Mouse (Mus musculus) MEL (cell line): ENCODE measurements around the gene Slc39a9. TPM values are rescaled to one million over a fixed set of nuclear protein-coding genes. Genes with fewer than 3 reads are reported as not detected.

Experiments
- DNase-seq: peaks from one replicate; pipeline ENCODE4 v3.0.0; 2011; ENCODE audit warnings: low read depth, low spot score
- H3K27ac ChIP-seq: 2 replicates; pipeline ENCODE4 v1.5.1; 2012; ENCODE audit warnings: low read depth, mild to moderate bottlenecking, control low read depth, low read length, moderate library complexity; ENCODE audit not compliant: control insufficient read depth
- H3K27me3 ChIP-seq, 2 experiments: fragments of 150-350 bp in 1 of 2; sonication (generic) in 1 of 2; 2 replicates each; pipeline ENCODE4 v1.6.1; 2012; ENCODE audit warnings: low read length in 2 of 2, mild to moderate bottlenecking in 2 of 2, improper control_type of control experiment in 1 of 2, moderate library complexity in 1 of 2; ENCODE audit not compliant: insufficient read depth in 2 of 2, control insufficient read depth in 1 of 2
- H3K36me3 ChIP-seq, 2 experiments: 2 replicates each; pipeline ENCODE4 v1.6.1; 2012 to 2014; ENCODE audit warnings: low read length in 2 of 2, improper control_type of control experiment in 1 of 2, inconsistent platforms in 1 of 2, mild to moderate bottlenecking in 1 of 2; ENCODE audit not compliant: insufficient read depth in 2 of 2, control insufficient read depth in 1 of 2
- H3K4me1 ChIP-seq, 2 experiments: fragments of 150-350 bp in 1 of 2; sonication (generic) in 1 of 2; 2 replicates each; pipeline ENCODE4 v1.6.1; 2012; ENCODE audit warnings: low read length in 2 of 2, improper control_type of control experiment in 1 of 2, mild to moderate bottlenecking in 1 of 2; ENCODE audit not compliant: insufficient read depth in 2 of 2, control insufficient read depth in 1 of 2
- H3K4me3 ChIP-seq, 2 experiments: fragments of 150-350 bp in 1 of 2; sonication (generic) in 1 of 2; 2 replicates each; pipeline ENCODE4 v1.5.1; 2012; ENCODE audit warnings: low read depth in 2 of 2, low read length in 2 of 2, mild to moderate bottlenecking in 2 of 2, moderate library complexity in 2 of 2, control low read depth in 1 of 2, improper control_type of control experiment in 1 of 2; ENCODE audit not compliant: control insufficient read depth in 1 of 2, insufficient read depth in 1 of 2
- H3K79me2 ChIP-seq: 2 replicates; pipeline ENCODE4 v1.6.1; 2012; ENCODE audit warnings: mild to moderate bottlenecking, low read length, moderate library complexity; ENCODE audit not compliant: control insufficient read depth, poor library complexity, insufficient read depth
- H3K9ac ChIP-seq: 2 replicates; pipeline ENCODE4 v1.6.1; 2012; ENCODE audit warnings: low read depth, mild to moderate bottlenecking, control low read depth, low read length, moderate library complexity; ENCODE audit not compliant: control insufficient read depth, poor library complexity, severe bottlenecking
- H3K9me3 ChIP-seq: fragments of 150-350 bp; sonication (generic); replicated peaks from 2 replicates; pipeline ENCODE4 v1.6.1; 2012; ENCODE audit warnings: mild to moderate bottlenecking, low read length, improper control_type of control experiment, moderate library complexity; ENCODE audit not compliant: insufficient read depth
- CTCF ChIP-seq, 3 experiments: IDR thresholded peaks in 2 of 3; conservative IDR thresholded peaks in 1 of 3; 2 replicates each; pipeline ENCODE4 v1.5.1; 2011 to 2012; ENCODE audit warnings: low read length in 3 of 3, low read depth in 2 of 3, mild to moderate bottlenecking in 2 of 3, improper control_type of control experiment in 1 of 3, inconsistent platforms in 1 of 3, mixed read lengths in 1 of 3, moderate library complexity in 1 of 3; ENCODE audit not compliant: control insufficient read depth in 1 of 3, insufficient read depth in 1 of 3, poor library complexity in 1 of 3, severe bottlenecking in 1 of 3
- E2F4 ChIP-seq: IDR thresholded peaks from 2 replicates; pipeline ENCODE4 v1.6.1; 2011; ENCODE audit warnings: low read depth, low read length, improper control_type of control experiment, borderline replicate concordance
- EP300 ChIP-seq, 2 experiments: IDR thresholded peaks; 2 replicates each; pipeline ENCODE4 v1.6.1; 2011; ENCODE audit warnings: improper control_type of control experiment in 2 of 2, low read length in 2 of 2, low read depth in 1 of 2, mild to moderate bottlenecking in 1 of 2
- ETS1 ChIP-seq: IDR thresholded peaks from 2 replicates; pipeline ENCODE4 v1.6.1; 2012; ENCODE audit warnings: low read depth, mild to moderate bottlenecking, inconsistent platforms, low read length, improper control_type of control experiment, moderate library complexity
- GABPA ChIP-seq: IDR thresholded peaks from 2 replicates; pipeline ENCODE4 v1.6.1; 2012; ENCODE audit warnings: low read depth, mild to moderate bottlenecking, inconsistent platforms, low read length, improper control_type of control experiment, moderate library complexity
- JUND ChIP-seq: IDR thresholded peaks from 2 replicates; pipeline ENCODE4 v1.6.1; 2011; ENCODE audit warnings: low read depth, mild to moderate bottlenecking, improper control_type of control experiment, low read length
- MAX ChIP-seq: IDR thresholded peaks from 2 replicates; pipeline ENCODE4 v1.6.1; 2011; ENCODE audit warnings: low read length, improper control_type of control experiment
- MAZ ChIP-seq: IDR thresholded peaks from 2 replicates; pipeline ENCODE4 v1.6.1; 2012; ENCODE audit warnings: low read depth, mild to moderate bottlenecking, inconsistent platforms, low read length, improper control_type of control experiment
- MEF2A ChIP-seq: IDR thresholded peaks from 2 replicates; pipeline ENCODE4 v1.6.1; 2014; ENCODE audit warnings: low read depth, mild to moderate bottlenecking, inconsistent platforms, low read length, improper control_type of control experiment; ENCODE audit not compliant: poor library complexity, insufficient replicate concordance, severe bottlenecking; ENCODE audit errors: extremely low read depth
- MXI1 ChIP-seq: IDR thresholded peaks from 2 replicates; pipeline ENCODE4 v1.6.1; 2011; ENCODE audit warnings: mild to moderate bottlenecking, low read depth, low read length, improper control_type of control experiment
- MYB ChIP-seq: IDR thresholded peaks from 2 replicates; pipeline ENCODE4 v1.6.1; 2011; ENCODE audit warnings: mild to moderate bottlenecking, low read depth, low read length, improper control_type of control experiment
- POLR2A ChIP-seq, 2 experiments: IDR thresholded peaks; 2 replicates each; pipeline ENCODE4 v1.6.1; 2011 to 2012; ENCODE audit warnings: low read length in 2 of 2, mild to moderate bottlenecking in 2 of 2, control low read depth in 1 of 2, improper control_type of control experiment in 1 of 2, low read depth in 1 of 2, moderate library complexity in 1 of 2; ENCODE audit not compliant: control insufficient read depth in 1 of 2, insufficient read depth in 1 of 2, poor library complexity in 1 of 2
- POLR2AphosphoS2 ChIP-seq: IDR thresholded peaks from 2 replicates; pipeline ENCODE4 v1.6.1; 2011; ENCODE audit warnings: low read length, improper control_type of control experiment
- SIN3A ChIP-seq: IDR thresholded peaks from 2 replicates; pipeline ENCODE4 v1.6.1; 2012; ENCODE audit warnings: low read length, improper control_type of control experiment, inconsistent platforms
- SMC3 ChIP-seq: IDR thresholded peaks from 2 replicates; pipeline ENCODE4 v1.6.1; 2011; ENCODE audit warnings: low read depth, low read length, improper control_type of control experiment
- USF1 ChIP-seq: IDR thresholded peaks from 2 replicates; pipeline ENCODE4 v1.6.1; 2014; ENCODE audit warnings: low read depth, mild to moderate bottlenecking, inconsistent platforms, low read length, improper control_type of control experiment, moderate library complexity
- USF2 ChIP-seq, 2 experiments: IDR thresholded peaks; 2 replicates each; pipeline ENCODE4 v1.6.1; 2011 to 2012; ENCODE audit warnings: improper control_type of control experiment in 2 of 2, low read length in 2 of 2, borderline replicate concordance in 1 of 2, inconsistent platforms in 1 of 2, low read depth in 1 of 2, mild to moderate bottlenecking in 1 of 2; ENCODE audit not compliant: insufficient read depth in 1 of 2
- ZC3H11A ChIP-seq: IDR thresholded peaks from 2 replicates; pipeline ENCODE4 v1.6.1; 2012; ENCODE audit warnings: low read depth, mild to moderate bottlenecking, inconsistent platforms, low read length, improper control_type of control experiment
- ZMIZ1 ChIP-seq: IDR thresholded peaks from 2 replicates; pipeline ENCODE4 v1.6.1; 2012; ENCODE audit warnings: low read depth, mild to moderate bottlenecking, inconsistent platforms, low read length, improper control_type of control experiment, moderate library complexity
- polyA plus RNA-seq, 2 experiments: library from polyadenylated mRNA; stranded (reverse) in 1 of 2; unstranded in 1 of 2; fragments of >175 nt in 1 of 2; fragments of >200 nt in 1 of 2; gene quantifications; 2 replicates each; pipeline versions ENCODE4 v1.2.1 to v1.2.4; 2012; ENCODE audit warnings: low replicate concordance in 2 of 2, low read depth in 1 of 2; ENCODE audit not compliant: insufficient read length in 2 of 2, insufficient read depth in 1 of 2, missing spikeins in 1 of 2
- total RNA-seq: library from RNA; depleted of rRNA; stranded (reverse); fragments of 300-350 nt; gene quantifications from 2 replicates; pipeline ENCODE4 v1.2.3, GENCODE M21; 2012

The Slc39a9 gene
- total and polyA plus RNA-seq, 3 experiments = 13.1 to 34.4 TPM; not detected in 1

DNA sequence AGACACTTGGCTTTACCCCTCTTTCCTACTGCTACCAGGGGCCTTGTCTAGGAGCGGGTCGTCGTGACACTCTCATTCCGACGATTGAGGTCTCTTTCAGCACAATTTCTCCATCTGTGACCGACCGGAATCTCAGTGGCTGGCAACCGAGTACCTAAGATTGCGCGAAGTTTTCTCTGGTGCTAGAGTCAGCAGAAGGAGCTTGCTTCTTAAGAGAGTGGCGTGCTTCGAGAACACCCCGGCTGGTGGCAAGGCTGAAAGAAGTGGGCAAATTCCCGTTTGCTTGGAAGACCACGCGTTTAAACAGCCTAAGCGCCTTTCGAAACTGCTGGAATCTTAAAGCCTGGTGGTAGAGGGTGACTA, 804 bp downstream of the Slc39a9 start:
- H3K79me2 ChIP-seq = peaks cover 67% of the 10 kb centered on the region
- H3K27ac ChIP-seq = peak overlapping the region; percentile 31
- H3K9ac ChIP-seq = peak overlapping the region; percentile 85
- TF ChIP-seq MAX (no peak), MAZ (no peak), E2F4 (no peak), USF2 (IDR thresholded peaks at IDR 0.05; ENCODE audit: borderline replicate concordance in 1 of 2, insufficient read depth in 1 of 2, low read depth in 1 of 2, low read length in 2 of 2) (no peak), POLR2A (IDR thresholded peaks at IDR 0.05; ENCODE audit: control insufficient read depth in 1 of 2, insufficient read depth in 1 of 2, low read depth in 1 of 2, low read length in 2 of 2, poor library complexity in 1 of 2) (peak in 1 of 2 experiments; percentile 6; a peak in 1 of 4 replicates)
- peaks cover 12 to 13% of the 10 kb centered on the region in 2 experiments; a peak in 3 of 4 replicates for H3K4me1 ChIP-seq
- no peaks in the 10 kb centered on the region for H3K27me3 ChIP-seq
- no peaks in the 10 kb centered on the region for H3K9me3 ChIP-seq
- no peak for DNase-seq
- H3K36me3 ChIP-seq = peaks cover 23 to 39% of the 10 kb centered on the region in 2 experiments
- peak overlapping the region; percentile 79 to 84 for H3K4me3 ChIP-seq

DNA sequence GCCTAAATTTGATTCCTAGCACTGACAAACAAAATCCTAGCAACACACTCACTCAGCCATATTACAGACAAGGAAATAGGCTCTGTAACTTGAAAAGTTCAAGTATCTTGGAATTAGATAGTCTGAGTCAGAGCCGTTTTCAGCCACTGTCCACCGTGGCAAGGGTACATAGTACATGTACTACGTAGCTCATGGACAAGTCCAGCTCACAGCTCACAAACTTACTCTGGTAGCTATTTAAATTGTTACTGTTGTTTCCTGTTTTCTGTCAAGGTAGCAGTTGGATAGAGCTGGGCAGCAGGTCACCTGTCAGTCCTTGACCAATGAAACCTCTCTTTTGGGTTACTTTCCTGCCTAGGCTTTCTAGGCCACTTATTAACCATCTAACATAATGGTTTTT, 2.7 kb downstream of the Slc39a9 start:
- Histone ChIP-seq H3K4me1 (peaks cover 11 to 13% of the 10 kb centered on the region in 2 experiments; a peak in 3 of 4 replicates), H3K36me3 (peaks cover 10 to 33% of the 10 kb centered on the region in 2 experiments), H3K9ac (no peak overlapping the region), H3K4me3 (peak overlapping the region in 1 of 2 experiments; percentile 15; a peak in 1 of 4 replicates), H3K9me3 (no peaks in the 10 kb centered on the region), H3K27me3 (no peaks in the 10 kb centered on the region), H3K79me2 (peaks cover 65% of the 10 kb centered on the region), H3K27ac (no peak overlapping the region)
- DNase-seq = no peak
- TF ChIP-seq ZMIZ1 = no peak
- no peak for TF ChIP-seq SMC3
- no peak for TF ChIP-seq POLR2AphosphoS2
- no peak for TF ChIP-seq EP300 (IDR thresholded peaks at IDR 0.05; ENCODE audit: low read depth in 1 of 2, low read length in 2 of 2)
- no peak for TF ChIP-seq GABPA
- TF ChIP-seq USF1 = no peak
- TF ChIP-seq SIN3A = no peak
- TF ChIP-seq ETS1 = no peak
- TF ChIP-seq ZC3H11A = no peak
- TF ChIP-seq MXI1 = no peak
- TF ChIP-seq MEF2A = no peak
- TF ChIP-seq MYB = no peak
- no peak for TF ChIP-seq E2F4
- no peak for TF ChIP-seq CTCF (IDR thresholded peaks at IDR 0.05 in 2 of 3, conservative IDR thresholded peaks at IDR 0.05 in 1 of 3; ENCODE audit: control insufficient read depth in 1 of 3, insufficient read depth in 1 of 3, low read depth in 2 of 3, low read length in 3 of 3, poor library complexity in 1 of 3, severe bottlenecking in 1 of 3)
- no peak for TF ChIP-seq JUND
